Mouse (Mus musculus) activated CD4-positive, CD25-positive, alpha-beta regulatory T cell, adult 9 weeks (primary cell): ENCODE results near the gene Rpl36a-ps1. TPM values are rescaled to one million over a fixed set of nuclear protein-coding genes. Genes with fewer than 3 reads are reported as not detected.

Experiments
- polyA plus RNA-seq: library from polyadenylated mRNA; unstranded; fragments of 100-300 nt; shearing (Covaris generic); gene quantifications from one replicate; pipeline ENCODE4 v1.2.1, GENCODE M21; 2017

Rpl36a-ps1 gene
- polyA plus RNA-seq = 7.3 TPM

DNA sequence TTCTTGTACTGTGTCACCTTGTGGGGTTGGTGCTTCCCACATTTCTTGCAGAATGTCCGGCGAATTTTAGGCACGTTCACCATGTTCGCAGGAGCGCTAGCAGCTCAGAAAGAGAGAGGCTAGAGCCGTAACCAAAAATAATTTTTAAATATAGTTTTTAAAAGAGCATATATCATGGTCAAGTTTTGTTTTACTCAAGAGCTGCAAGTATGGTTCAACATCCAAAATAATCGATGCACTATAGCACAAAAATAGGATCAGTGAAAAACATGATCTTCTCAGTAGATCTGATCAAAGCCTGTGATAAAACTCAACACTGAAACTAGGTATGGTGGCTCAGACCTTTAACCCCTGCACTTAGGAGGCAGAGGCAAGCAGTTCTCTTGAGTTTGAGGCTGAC, at the start of gene Rpl36a-ps1:
Rpl36a-ps1 (minus strand) TSS at position 101 of the 400 bp plus-strand sequence.

Other genes with a start within 250 kb of the Rpl36a-ps1 start
- 50.5 TPM for gene Mzt1, start 51.8 kb upstream of the Rpl36a-ps1 start, polyA plus RNA-seq
- 25.5 TPM for gene Bora, start 51.9 kb upstream of the Rpl36a-ps1 start, polyA plus RNA-seq
- 23.6 TPM for gene Pibf1, start 105.1 kb upstream of the Rpl36a-ps1 start, polyA plus RNA-seq
- 9.0 TPM for gene Dis3, start 105.5 kb upstream of the Rpl36a-ps1 start, polyA plus RNA-seq